Comparison of ENCODE assay signal across 8 mouse cellular contexts in genomic region chr11:75530845-75531373, GRCm38 (mm10). TPM values are rescaled to one million over a fixed set of nuclear protein-coding genes. Genes with fewer than 3 reads are reported as not detected.
DNase-seq lines count a peak whose midpoint lies in the region; ATAC-seq lines count a peak whose summit lies in the region.

No protein-coding gene starts in this region.

- DNase-seq in cerebellum, adult 11 months: peak; percentile 50
- DNase-seq in spleen, postnatal 10 days (ENCODE audit: low spot score in 2 of 2): peak; percentile 60 to 81
- no peak for DNase-seq in spleen, adult 18-20 months
- DNase-seq in urinary bladder, postnatal 14 days (ENCODE audit: low spot score): no peak

- peak overlapping the region; percentile 98 for H3K4me2 ChIP-seq in hindbrain, embryonic 12.5 days (replicated peaks)
- peak overlapping the region; percentile 100 for H3K4me2 ChIP-seq in liver, embryonic 16.5 days (ENCODE audit: low read depth, low read length)
- peak overlapping the region; percentile 99 for H3K4me2 ChIP-seq in stomach, embryonic 16.5 days (ENCODE audit: low read depth, low read length)

- H3K27me3 ChIP-seq in hindbrain, embryonic 12.5 days: no peaks in the 10 kb centered on the region
- H3K27me3 ChIP-seq in liver, embryonic 16.5 days (ENCODE audit: control insufficient read depth, insufficient read depth, low read depth, low read length): peaks cover 11% of the 10 kb centered on the region
- H3K27me3 ChIP-seq in stomach, embryonic 16.5 days (ENCODE audit: control insufficient read depth, insufficient read depth, low read length): no peaks in the 10 kb centered on the region

- peak overlapping the region; percentile 70 for H3K9ac ChIP-seq in hindbrain, embryonic 12.5 days
- peak overlapping the region; percentile 86 for H3K9ac ChIP-seq in liver, embryonic 16.5 days (ENCODE audit: low read depth, low read length)
- H3K9ac ChIP-seq in stomach, embryonic 16.5 days (ENCODE audit: low read length): peak overlapping the region; percentile 75

- ATAC-seq in cerebellum, adult (ENCODE audit: insufficient number of reproducible peaks, low FRiP score, low TSS enrichment): no peak
- ATAC-seq in hindbrain, embryonic 12.5 days (ENCODE audit: low FRiP score): peak; percentile 23
- ATAC-seq in liver, embryonic 16.5 days (ENCODE audit: low read depth): peak; percentile 14
- peak; percentile 8; the same call in 1 of the 2 replicates for ATAC-seq in stomach, embryonic 16.5 days (ENCODE audit: insufficient read depth, low FRiP score)

- 0% methylated on average over 31 of the region's 31 CpGs for WGBS in hindbrain, embryonic 12.5 days
- under 1% methylated on average over 31 of the region's 31 CpGs for WGBS in liver, embryonic 16.5 days (ENCODE audit: insufficient replicate concordance)
- under 1% methylated on average over 31 of the region's 31 CpGs for WGBS in stomach, embryonic 16.5 days

- H3K36me3 ChIP-seq in hindbrain, embryonic 12.5 days: no peaks in the 10 kb centered on the region
- no peaks in the 10 kb centered on the region for H3K36me3 ChIP-seq in liver, embryonic 16.5 days (ENCODE audit: control insufficient read depth, insufficient read depth)
- no peaks in the 10 kb centered on the region for H3K36me3 ChIP-seq in stomach, embryonic 16.5 days (ENCODE audit: control insufficient read depth, insufficient read depth, low read length)

- peaks cover 29% of the 10 kb centered on the region for H3K4me1 ChIP-seq in hindbrain, embryonic 12.5 days
- H3K4me1 ChIP-seq in liver, embryonic 16.5 days (ENCODE audit: control insufficient read depth, low read depth, low read length): peaks cover 26% of the 10 kb centered on the region
- peaks cover 11% of the 10 kb centered on the region for H3K4me1 ChIP-seq in stomach, embryonic 16.5 days (ENCODE audit: control insufficient read depth, insufficient read depth, low read length)

- H3K4me3 ChIP-seq in hindbrain, embryonic 12.5 days: peak overlapping the region; percentile 57
- peak overlapping the region; percentile 79 for H3K4me3 ChIP-seq in liver, embryonic 16.5 days (ENCODE audit: low read depth, low read length)
- H3K4me3 ChIP-seq in stomach, embryonic 16.5 days (replicated peaks; ENCODE audit: low read length): peak overlapping the region; percentile 61

- peak overlapping the region; percentile 95 for H3K27ac ChIP-seq in hindbrain, embryonic 12.5 days
- H3K27ac ChIP-seq in liver, embryonic 16.5 days (ENCODE audit: low read length): peak overlapping the region; percentile 88
- peak overlapping the region; percentile 24; the same call in 1 of the 2 replicates for H3K27ac ChIP-seq in stomach, embryonic 16.5 days (ENCODE audit: low read length)

- H3K9me3 ChIP-seq in hindbrain, embryonic 12.5 days (replicated peaks): no peaks in the 10 kb centered on the region
- no peaks in the 10 kb centered on the region for H3K9me3 ChIP-seq in liver, embryonic 16.5 days (replicated peaks; ENCODE audit: control insufficient read depth, low read length)
- no peaks in the 10 kb centered on the region for H3K9me3 ChIP-seq in stomach, embryonic 16.5 days (replicated peaks; ENCODE audit: control insufficient read depth, low read length)

RNA-seq across cellular contexts. Expression of gene Slc43a2, which starts 0.6 kb away (rescaled TPM):
- 15.9 and 16.5 TPM in 2 replicates for polyA plus RNA-seq in hindbrain, embryonic 12.5 days (2016; fragmentation: Nextera tagmentation; extraction: Ambion mirVana)
- 4.4 and 4.5 TPM in 2 replicates for polyA plus RNA-seq in liver, embryonic 16.5 days (2015; fragmentation: Nextera tagmentation; extraction: Ambion mirVana)
- polyA plus RNA-seq in stomach, embryonic 16.5 days (2015; fragmentation: Nextera tagmentation; extraction: Ambion mirVana): 4.1 and 5.0 TPM in 2 replicates

RNA-seq across cellular contexts. Expression of gene Scarf1, which starts 17.6 kb away (rescaled TPM):
- 5.7 and 5.8 TPM in 2 replicates for polyA plus RNA-seq in hindbrain, embryonic 12.5 days (2016; fragmentation: Nextera tagmentation; extraction: Ambion mirVana)
- polyA plus RNA-seq in liver, embryonic 16.5 days (2015; fragmentation: Nextera tagmentation; extraction: Ambion mirVana): 2.5 and 3.4 TPM in 2 replicates
- 6.2 and 6.7 TPM in 2 replicates for polyA plus RNA-seq in stomach, embryonic 16.5 days (2015; fragmentation: Nextera tagmentation; extraction: Ambion mirVana)

RNA-seq across cellular contexts. Expression of gene Rilp, which starts 21.0 kb away (rescaled TPM):
- 0.68 and 0.75 TPM in 2 replicates for polyA plus RNA-seq in hindbrain, embryonic 12.5 days (2016; fragmentation: Nextera tagmentation; extraction: Ambion mirVana)
- 3.8 and 4.7 TPM in 2 replicates for polyA plus RNA-seq in liver, embryonic 16.5 days (2015; fragmentation: Nextera tagmentation; extraction: Ambion mirVana)
- 1.4 and 1.7 TPM in 2 replicates for polyA plus RNA-seq in stomach, embryonic 16.5 days (2015; fragmentation: Nextera tagmentation; extraction: Ambion mirVana)

RNA-seq across cellular contexts. Expression of gene Prpf8, which starts 44.3 kb away (rescaled TPM):
- polyA plus RNA-seq in hindbrain, embryonic 12.5 days (2016; fragmentation: Nextera tagmentation; extraction: Ambion mirVana): 68.9 and 74.2 TPM in 2 replicates
- 24.1 and 25.3 TPM in 2 replicates for polyA plus RNA-seq in liver, embryonic 16.5 days (2015; fragmentation: Nextera tagmentation; extraction: Ambion mirVana)
- polyA plus RNA-seq in stomach, embryonic 16.5 days (2015; fragmentation: Nextera tagmentation; extraction: Ambion mirVana): 42.4 and 43.8 TPM in 2 replicates

RNA-seq across cellular contexts. Expression of gene Pitpna, which starts 57.0 kb away (rescaled TPM):
- 116 and 125 TPM in 2 replicates for polyA plus RNA-seq in hindbrain, embryonic 12.5 days (2016; fragmentation: Nextera tagmentation; extraction: Ambion mirVana)
- polyA plus RNA-seq in liver, embryonic 16.5 days (2015; fragmentation: Nextera tagmentation; extraction: Ambion mirVana): 23.8 and 25.4 TPM in 2 replicates
- 59.1 and 63.1 TPM in 2 replicates for polyA plus RNA-seq in stomach, embryonic 16.5 days (2015; fragmentation: Nextera tagmentation; extraction: Ambion mirVana)

Comparison
In these comparisons a context has a peak if more than half of its experiments do, and no peak if none do; other contexts are left out.
1. DNase-seq: peak in cerebellum, adult 11 months (single experiment) and spleen, postnatal 10 days (2 of 2); none in spleen, adult 18-20 months (0 of 2) and urinary bladder, postnatal 14 days (single experiment).
2. H3K27ac ChIP-seq: peak in every context shown above with its lines; median percentile 95 in hindbrain, embryonic 12.5 days; 88 in liver, embryonic 16.5 days; 24 in stomach, embryonic 16.5 days.
3. Peak in every context shown above with its lines, with median percentiles within 50 percentile points of each other: H3K4me2 ChIP-seq, H3K4me3 ChIP-seq and H3K9ac ChIP-seq.